Mouse (Mus musculus) erythroid progenitor cell, adult 5-6 weeks (primary cell): ENCODE measurements around the gene Sorbs1. TPM values are rescaled to one million over a fixed set of nuclear protein-coding genes. Genes with fewer than 3 reads are reported as not detected.

ENCODE experiments used
- ATAC-seq: replicated peaks from 2 replicates; pipeline ENCODE4 v1.8.0; 2016; ENCODE audit warnings: moderate number of reproducible peaks, mild to moderate bottlenecking, moderate TSS enrichment, inconsistent platforms; ENCODE audit not compliant: poor library complexity, low FRiP score, severe bottlenecking
- total RNA-seq, 2 experiments: library from RNA; stranded (forward) in 1 of 2; stranded (reverse) in 1 of 2; fragments of 150-400 nt in 1 of 2; fragments of 186-747, 209-891 nt in 1 of 2; gene quantifications; 2 replicates each; pipeline versions ENCODE4 v1.2.3 to v1.2.4; 2015 to 2017; ENCODE audit warnings: low replicate concordance in 2 of 2

Sorbs1 gene
- total RNA-seq, 2 experiments from 2014 or later = 106 to 167 TPM

GRCm38 (mm10) chr19:40251115-40251514, 262.5 kb downstream of the Sorbs1 start:
- ATAC-seq = no peak

- ATAC-seq = no peak
Observed at GRCm38 (mm10) chr19:40249352-40249751, 264.2 kb downstream of the Sorbs1 start.

GRCm38 (mm10) chr19:40248476-40248875, 265.1 kb downstream of the Sorbs1 start:
- no peak for ATAC-seq

- no peak for ATAC-seq
Observed at GRCm38 (mm10) chr19:40247268-40247666, 266.3 kb downstream of the Sorbs1 start.

GRCm38 (mm10) chr19:40246646-40247267, 266.8 kb downstream of the Sorbs1 start:
- ATAC-seq = no peak

Other genes with a start within 250 kb of the Sorbs1 start
- gene Pdlim1, start 241.9 kb downstream of the Sorbs1 start, total RNA-seq (2015; ENCODE audit: low replicate concordance) = 19.8 and 40.2 TPM in 2 replicates
- 13.3 and 17.2 TPM in 2 replicates for gene Pdlim1, start 241.9 kb downstream of the Sorbs1 start, total RNA-seq (2017; ENCODE audit: low replicate concordance)
- 10.9 and 30.6 TPM in 2 replicates for gene Aldh18a1, start 74.7 kb upstream of the Sorbs1 start, total RNA-seq (2015; ENCODE audit: low replicate concordance)
- 6.5 and 13.2 TPM in 2 replicates for gene Aldh18a1, start 74.7 kb upstream of the Sorbs1 start, total RNA-seq (2017; ENCODE audit: low replicate concordance)
- gene Tctn3, start 98.5 kb upstream of the Sorbs1 start, total RNA-seq (2015; ENCODE audit: low replicate concordance) = 1.1 and 5.4 TPM in 2 replicates
- 0.45 TPM in 1 of 2 replicates, not detected in the other for gene Tctn3, start 98.5 kb upstream of the Sorbs1 start, total RNA-seq (2017; ENCODE audit: low replicate concordance)
- 10.5 and 18.4 TPM in 2 replicates for gene Entpd1, start 98.6 kb upstream of the Sorbs1 start, total RNA-seq (2015; ENCODE audit: low replicate concordance)
- gene Entpd1, start 98.6 kb upstream of the Sorbs1 start, total RNA-seq (2017; ENCODE audit: low replicate concordance) = 6.4 and 16.9 TPM in 2 replicates
- gene Cc2d2b, start 235.0 kb upstream of the Sorbs1 start, total RNA-seq (2015; ENCODE audit: low replicate concordance) = not detected in 2 replicates
- gene Cc2d2b, start 235.0 kb upstream of the Sorbs1 start, total RNA-seq (2017; ENCODE audit: low replicate concordance) = 3.0 TPM in 1 of 2 replicates, not detected in the other